Mouse (Mus musculus): ENCODE data around the gene Spem1. TPM values are rescaled to one million over a fixed set of nuclear protein-coding genes. Genes with fewer than 3 reads are reported as not detected.

Spem1 gene
- polyA plus RNA-seq, 1 experiment from 2014 or later: 0.35 TPM

DNA sequence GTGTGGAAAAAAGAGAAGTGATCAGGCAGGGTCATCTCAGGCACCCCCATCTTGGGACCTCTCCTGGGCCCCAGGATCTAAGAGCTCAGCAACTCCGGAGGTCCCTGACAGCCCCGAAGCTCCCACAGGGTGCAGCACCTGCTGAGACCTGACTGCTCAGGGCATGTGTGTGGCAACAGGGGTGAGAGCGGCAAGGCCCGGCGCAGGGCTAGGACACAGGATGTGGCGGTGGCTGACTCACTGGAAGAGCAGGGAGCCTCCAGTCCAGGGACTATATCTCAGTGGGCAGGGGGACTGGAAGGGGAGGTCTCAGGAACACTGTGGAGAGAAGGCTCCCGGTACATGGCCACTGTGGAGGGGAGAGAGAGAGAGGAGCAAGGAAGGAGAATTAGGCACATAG is 24.1 kb downstream of the Spem1 start:
- no peaks in the 10 kb centered on the region for H3K9me3 ChIP-seq (ENCODE audit: control insufficient read depth, low read length)
- peaks cover 4% of the 10 kb centered on the region for H3K27me3 ChIP-seq (replicated peaks; ENCODE audit: control insufficient read depth, insufficient read depth, low read length)
- H3K4me2 ChIP-seq (ENCODE audit: low read length): no peak overlapping the region
- WGBS: 88% methylated on average over 7 of the region's 7 CpGs
- no peak overlapping the region for H3K4me3 ChIP-seq (ENCODE audit: low read length)
- ATAC-seq: no peak
- no peak overlapping the region for H3K27ac ChIP-seq (ENCODE audit: low read depth, low read length)
- no peaks in the 10 kb centered on the region for H3K36me3 ChIP-seq (ENCODE audit: control insufficient read depth, insufficient read depth, low read length)
- H3K4me1 ChIP-seq (ENCODE audit: control insufficient read depth, insufficient read depth, low read depth, low read length): peaks cover 35% of the 10 kb centered on the region
- H3K9ac ChIP-seq (ENCODE audit: low read depth, low read length): no peak overlapping the region

DNA sequence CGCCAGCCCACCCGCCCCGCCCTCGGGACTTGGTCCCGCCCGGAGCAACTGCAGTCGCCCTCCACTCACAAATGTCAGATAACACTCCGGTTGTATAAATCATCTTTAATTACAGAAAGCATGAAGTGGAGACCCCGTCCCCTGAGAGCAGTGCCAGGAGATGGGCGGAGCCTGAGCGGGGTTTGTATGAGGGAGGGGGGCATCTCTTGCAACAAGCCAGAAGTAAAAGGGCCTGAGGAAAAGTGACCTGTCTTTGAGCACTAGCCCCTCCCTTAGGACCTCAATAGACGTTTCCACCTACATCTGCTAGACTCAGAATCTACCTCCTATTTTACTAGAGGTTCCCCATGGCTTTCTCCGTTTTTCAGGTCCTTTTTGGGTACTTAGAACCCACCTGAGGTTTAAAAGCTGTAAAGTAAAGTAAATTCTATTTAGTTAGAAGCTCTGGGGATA is 26.0 kb downstream of the Spem1 start:
- Histone ChIP-seq H3K9ac (ENCODE audit: low read depth, low read length) (peak overlapping the region; percentile 60), H3K9me3 (ENCODE audit: control insufficient read depth, low read length) (no peaks in the 10 kb centered on the region), H3K27me3 (replicated peaks; ENCODE audit: control insufficient read depth, insufficient read depth, low read length) (peaks cover 4% of the 10 kb centered on the region), H3K4me1 (ENCODE audit: control insufficient read depth, insufficient read depth, low read depth, low read length) (peaks cover 19% of the 10 kb centered on the region), H3K27ac (ENCODE audit: low read depth, low read length) (no peak overlapping the region), H3K36me3 (ENCODE audit: control insufficient read depth, insufficient read depth, low read length) (no peaks in the 10 kb centered on the region), H3K4me3 (ENCODE audit: low read length) (peak overlapping the region; percentile 51), H3K4me2 (ENCODE audit: low read length) (peak overlapping the region; percentile 90)
- no peak for ATAC-seq
- WGBS: 3% methylated on average over 13 of the region's 13 CpGs

DNA sequence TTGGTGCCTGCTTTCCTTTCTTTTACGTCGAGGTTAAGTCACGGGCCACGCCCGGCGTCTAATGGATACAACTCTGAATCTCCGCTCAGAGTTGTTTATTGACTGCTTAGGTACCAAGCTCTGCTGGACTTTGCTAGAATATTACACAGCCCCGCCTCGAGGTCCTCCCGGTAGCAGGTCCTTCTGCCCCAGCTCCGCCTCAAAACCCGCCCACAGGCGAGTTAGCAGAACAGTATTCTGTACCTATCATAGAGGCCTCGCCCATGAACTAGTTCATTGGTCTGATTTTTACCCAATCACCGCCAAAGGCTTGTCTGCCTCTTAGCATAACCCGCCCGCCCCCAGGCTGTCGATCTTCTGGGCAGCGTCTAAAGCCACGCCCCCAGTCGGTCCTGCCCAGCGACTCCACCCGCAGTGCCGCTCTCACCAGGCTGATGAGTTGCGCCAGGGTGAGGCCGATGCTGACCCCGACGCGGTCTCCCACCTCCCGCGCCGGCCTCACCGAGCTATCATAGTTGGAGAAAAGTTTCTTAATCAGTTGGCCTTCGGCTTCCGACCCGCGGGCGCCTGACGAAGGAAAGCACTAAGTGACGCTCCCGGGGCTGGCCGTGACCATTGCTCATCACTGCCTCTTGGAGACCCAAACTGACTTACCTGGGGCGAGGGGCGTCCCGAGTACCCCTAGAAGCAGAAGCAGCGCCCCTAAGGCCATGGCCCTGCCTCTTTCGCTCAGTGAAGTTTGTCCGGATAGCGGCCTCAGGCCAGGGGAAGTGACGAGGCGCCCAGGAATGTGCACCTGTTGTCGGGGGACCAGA is 26.6 kb downstream of the Spem1 start, which contains the start of gene Chrnb1:
TSS of gene Chrnb1 (minus strand) at position 776 of the 815 bp plus-strand sequence.
- ATAC-seq: peak; percentile 95
- 2% methylated on average over 52 of the region's 52 CpGs for WGBS
- Histone ChIP-seq H3K4me2 (ENCODE audit: low read length) (peak within 1 kb of the TSS; percentile 90), H3K9ac (ENCODE audit: low read depth, low read length) (peak within 1 kb of the TSS; percentile 60), H3K27ac (ENCODE audit: low read depth, low read length) (no peak within 1 kb of the TSS), H3K36me3 (ENCODE audit: control insufficient read depth, insufficient read depth, low read length) (no peaks in the 10 kb centered on the region), H3K4me1 (ENCODE audit: control insufficient read depth, insufficient read depth, low read depth, low read length) (peaks cover 18% of the 10 kb centered on the region), H3K27me3 (replicated peaks; ENCODE audit: control insufficient read depth, insufficient read depth, low read length) (peaks cover 4% of the 10 kb centered on the region), H3K4me3 (ENCODE audit: low read length) (peak within 1 kb of the TSS; percentile 51), H3K9me3 (ENCODE audit: control insufficient read depth, low read length) (no peaks in the 10 kb centered on the region)

DNA sequence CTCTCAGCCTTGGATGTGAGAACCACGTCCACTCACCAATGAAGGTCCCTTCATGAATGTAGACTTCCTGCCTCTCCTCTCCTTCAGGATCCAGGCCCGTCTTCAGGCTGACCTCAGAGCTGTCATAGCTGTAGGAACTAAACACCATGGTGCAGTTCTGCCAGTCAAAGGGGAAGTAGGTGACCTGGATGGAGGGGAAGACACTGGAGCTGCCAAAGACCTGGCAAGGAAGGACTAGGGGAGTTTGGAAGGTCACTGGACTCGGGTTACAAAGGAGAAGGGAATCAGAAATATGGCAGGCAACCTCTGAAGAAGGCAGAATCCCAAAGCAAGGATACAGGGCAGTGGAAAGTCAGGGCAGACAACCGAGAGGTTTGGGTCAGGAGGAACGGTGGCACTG is 28.6 kb downstream of the Spem1 start:
- Histone ChIP-seq H3K27ac (ENCODE audit: low read depth, low read length) (no peak overlapping the region), H3K36me3 (ENCODE audit: control insufficient read depth, insufficient read depth, low read length) (no peaks in the 10 kb centered on the region), H3K4me3 (ENCODE audit: low read length) (no peak overlapping the region), H3K27me3 (replicated peaks; ENCODE audit: control insufficient read depth, insufficient read depth, low read length) (peaks cover 4% of the 10 kb centered on the region), H3K4me2 (ENCODE audit: low read length) (no peak overlapping the region), H3K9me3 (ENCODE audit: control insufficient read depth, low read length) (no peaks in the 10 kb centered on the region), H3K4me1 (ENCODE audit: control insufficient read depth, insufficient read depth, low read depth, low read length) (peaks cover 5% of the 10 kb centered on the region; the same call in 1 of the 2 replicates), H3K9ac (ENCODE audit: low read depth, low read length) (no peak overlapping the region)
- 66% methylated on average over 5 of the region's 5 CpGs for WGBS
- no peak for ATAC-seq

DNA sequence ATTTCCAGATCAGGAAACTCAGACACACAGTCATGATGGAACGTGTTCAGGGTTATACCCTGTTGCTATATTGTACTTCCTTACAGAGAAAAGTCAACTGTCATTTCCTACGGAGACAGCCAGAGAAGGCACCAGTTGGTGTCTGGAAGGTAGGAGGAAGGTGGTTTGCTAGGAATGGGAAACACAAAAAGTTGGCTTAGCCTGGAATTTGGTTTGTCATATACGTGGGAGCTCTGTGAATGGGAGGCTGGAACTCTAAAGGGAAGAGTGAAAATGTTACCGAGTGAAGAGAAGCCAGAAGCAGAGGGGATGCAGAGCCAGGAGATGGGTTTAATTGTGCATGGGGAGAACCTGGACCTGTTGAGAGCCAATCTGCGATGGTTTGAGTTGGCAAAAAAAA is 30.6 kb downstream of the Spem1 start:
- Histone ChIP-seq H3K4me3 (ENCODE audit: low read length) (no peak overlapping the region), H3K36me3 (ENCODE audit: control insufficient read depth, insufficient read depth, low read length) (no peaks in the 10 kb centered on the region), H3K9me3 (ENCODE audit: control insufficient read depth, low read length) (no peaks in the 10 kb centered on the region), H3K27ac (ENCODE audit: low read depth, low read length) (no peak overlapping the region), H3K9ac (ENCODE audit: low read depth, low read length) (no peak overlapping the region), H3K4me1 (ENCODE audit: control insufficient read depth, insufficient read depth, low read depth, low read length) (peaks cover 5% of the 10 kb centered on the region; the same call in 1 of the 2 replicates), H3K4me2 (ENCODE audit: low read length) (no peak overlapping the region), H3K27me3 (replicated peaks; ENCODE audit: control insufficient read depth, insufficient read depth, low read length) (peaks cover 4% of the 10 kb centered on the region; the same call in 1 of the 2 replicates)
- WGBS: 72% methylated on average over 5 of the region's 5 CpGs
- ATAC-seq: no peak

DNA sequence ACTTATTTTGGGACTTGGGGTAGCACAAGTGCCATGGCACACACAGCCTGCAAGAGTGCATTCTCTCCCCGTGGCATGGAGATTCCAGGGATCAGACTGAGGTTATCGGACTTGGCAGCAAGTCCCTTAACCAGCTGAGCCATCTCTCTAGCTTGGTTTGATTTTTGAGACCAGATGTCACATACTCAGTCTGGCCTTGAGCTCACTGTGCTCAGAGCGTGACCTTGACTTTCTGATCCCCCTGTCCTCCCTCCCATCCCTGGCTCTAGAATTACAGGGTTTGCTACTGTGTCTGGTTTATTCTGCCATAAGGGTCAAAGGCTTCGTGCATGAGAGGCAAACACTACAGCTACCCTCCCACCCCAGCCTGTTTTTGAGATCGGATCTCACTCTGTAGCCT is 32.5 kb downstream of the Spem1 start:
- no peak for ATAC-seq
- Histone ChIP-seq H3K4me3 (ENCODE audit: low read length) (no peak overlapping the region), H3K27ac (ENCODE audit: low read depth, low read length) (no peak overlapping the region), H3K4me2 (ENCODE audit: low read length) (no peak overlapping the region), H3K4me1 (ENCODE audit: control insufficient read depth, insufficient read depth, low read depth, low read length) (no peaks in the 10 kb centered on the region), H3K9me3 (ENCODE audit: control insufficient read depth, low read length) (no peaks in the 10 kb centered on the region), H3K27me3 (replicated peaks; ENCODE audit: control insufficient read depth, insufficient read depth, low read length) (0 out of 2 replicates have a peak, but pooled peaks cover 4% of the 10 kb centered on the region), H3K9ac (ENCODE audit: low read depth, low read length) (no peak overlapping the region), H3K36me3 (ENCODE audit: control insufficient read depth, insufficient read depth, low read length) (no peaks in the 10 kb centered on the region)
- WGBS: 65% methylated on average over 5 of the region's 5 CpGs

DNA sequence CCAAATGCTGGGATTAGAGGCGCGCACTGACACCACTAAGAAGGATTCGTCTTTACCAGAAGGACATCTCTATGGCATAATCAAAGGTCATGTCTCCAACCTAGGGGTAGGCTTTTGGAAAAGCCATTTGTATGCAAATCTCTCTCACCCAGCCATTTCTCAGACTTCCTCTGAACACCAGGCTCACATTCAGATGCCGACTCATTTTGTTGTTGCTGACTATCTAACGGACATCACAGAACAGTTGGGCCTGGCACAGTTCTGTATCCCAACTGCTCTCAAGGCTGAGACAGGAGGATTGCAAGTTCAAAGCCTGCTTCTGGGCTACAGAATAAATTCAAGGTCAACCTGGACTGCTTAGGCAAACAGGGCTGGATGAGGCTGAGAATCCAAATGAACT is 34.7 kb downstream of the Spem1 start:
- ATAC-seq: no peak
- Histone ChIP-seq H3K27me3 (replicated peaks; ENCODE audit: control insufficient read depth, insufficient read depth, low read length) (no peaks in the 10 kb centered on the region), H3K4me1 (ENCODE audit: control insufficient read depth, insufficient read depth, low read depth, low read length) (no peaks in the 10 kb centered on the region), H3K27ac (ENCODE audit: low read depth, low read length) (no peak overlapping the region), H3K4me2 (ENCODE audit: low read length) (no peak overlapping the region), H3K36me3 (ENCODE audit: control insufficient read depth, insufficient read depth, low read length) (no peaks in the 10 kb centered on the region), H3K9ac (ENCODE audit: low read depth, low read length) (no peak overlapping the region), H3K9me3 (ENCODE audit: control insufficient read depth, low read length) (no peaks in the 10 kb centered on the region), H3K4me3 (ENCODE audit: low read length) (no peak overlapping the region)
- WGBS: 85% methylated on average over 5 of the region's 5 CpGs

DNA sequence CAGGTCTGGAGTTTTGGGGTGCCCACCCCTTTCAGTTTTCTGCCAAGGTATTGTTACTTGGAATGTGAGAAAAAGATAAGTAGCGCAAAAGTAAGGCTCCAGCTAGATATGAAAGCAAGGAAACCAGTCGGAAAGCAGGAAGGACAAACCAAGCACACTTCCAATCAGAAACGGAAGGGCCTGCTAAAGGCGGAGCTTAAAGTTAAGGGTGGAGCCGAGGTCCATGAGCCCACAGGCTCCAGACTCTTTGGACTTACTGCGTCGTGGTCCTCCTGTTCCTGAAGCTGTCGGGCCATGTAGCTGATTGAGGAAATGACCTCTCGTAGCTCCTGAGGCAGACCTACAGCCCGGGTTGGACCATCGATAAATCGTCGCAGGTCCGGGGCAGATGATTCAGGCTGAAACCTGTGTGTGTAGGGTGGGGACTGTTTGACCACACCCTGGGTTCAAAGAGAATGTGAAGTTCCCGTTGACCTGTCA is 37.1 kb downstream of the Spem1 start:
- Histone ChIP-seq H3K4me2 (ENCODE audit: low read length) (no peak overlapping the region), H3K9me3 (ENCODE audit: control insufficient read depth, low read length) (no peaks in the 10 kb centered on the region), H3K36me3 (ENCODE audit: control insufficient read depth, insufficient read depth, low read length) (no peaks in the 10 kb centered on the region), H3K4me1 (ENCODE audit: control insufficient read depth, insufficient read depth, low read depth, low read length) (no peaks in the 10 kb centered on the region), H3K27me3 (replicated peaks; ENCODE audit: control insufficient read depth, insufficient read depth, low read length) (no peaks in the 10 kb centered on the region), H3K9ac (ENCODE audit: low read depth, low read length) (no peak overlapping the region), H3K4me3 (ENCODE audit: low read length) (no peak overlapping the region), H3K27ac (ENCODE audit: low read depth, low read length) (no peak overlapping the region)
- 48% methylated on average over 15 of the region's 15 CpGs for WGBS
- no peak for ATAC-seq

DNA sequence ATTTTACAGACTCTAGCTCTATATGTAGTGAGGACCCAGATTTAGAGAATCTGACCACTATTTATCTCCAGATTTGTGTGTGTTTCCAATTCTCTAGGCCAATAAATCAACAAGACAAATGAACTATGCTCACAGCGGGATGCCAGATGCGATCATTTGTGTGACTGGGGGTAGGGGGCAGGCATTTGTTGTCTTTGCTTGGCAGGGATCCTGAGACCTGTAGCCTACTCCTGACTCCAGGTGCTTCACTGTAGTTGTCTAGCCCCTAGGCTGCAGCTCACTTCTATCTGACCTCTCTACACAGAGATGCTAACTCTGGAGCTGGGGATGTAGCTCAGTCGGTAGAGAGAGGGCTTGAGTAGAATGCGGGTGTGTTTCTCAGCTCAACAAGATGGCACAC is 40.2 kb downstream of the Spem1 start:
- Histone ChIP-seq H3K4me2 (ENCODE audit: low read length) (no peak overlapping the region), H3K27me3 (replicated peaks; ENCODE audit: control insufficient read depth, insufficient read depth, low read length) (no peaks in the 10 kb centered on the region), H3K4me3 (ENCODE audit: low read length) (no peak overlapping the region), H3K4me1 (ENCODE audit: control insufficient read depth, insufficient read depth, low read depth, low read length) (no peaks in the 10 kb centered on the region), H3K9me3 (ENCODE audit: control insufficient read depth, low read length) (no peaks in the 10 kb centered on the region), H3K36me3 (ENCODE audit: control insufficient read depth, insufficient read depth, low read length) (peaks cover 5% of the 10 kb centered on the region), H3K27ac (ENCODE audit: low read depth, low read length) (no peak overlapping the region), H3K9ac (ENCODE audit: low read depth, low read length) (no peak overlapping the region)
- no peak for ATAC-seq
- WGBS: 29% methylated on average over 4 of the region's 4 CpGs
